Mouse (Mus musculus): ENCODE measurements at regions not wholly inside any gene's neighbourhood (a gene's known extent, or its start where the extent isn't known, plus 50 kb on each side); places are given as distances from the start of the nearest gene placed in this dataset.
A peak's percentile ranks its signal among the peaks of the same experiment; 100 is the strongest.
"Not testable (repeated sequence)": the region's sequence is repeated elsewhere in the genome, so short reads cannot be mapped to it uniquely, and the experiment has no call there.

DNA sequence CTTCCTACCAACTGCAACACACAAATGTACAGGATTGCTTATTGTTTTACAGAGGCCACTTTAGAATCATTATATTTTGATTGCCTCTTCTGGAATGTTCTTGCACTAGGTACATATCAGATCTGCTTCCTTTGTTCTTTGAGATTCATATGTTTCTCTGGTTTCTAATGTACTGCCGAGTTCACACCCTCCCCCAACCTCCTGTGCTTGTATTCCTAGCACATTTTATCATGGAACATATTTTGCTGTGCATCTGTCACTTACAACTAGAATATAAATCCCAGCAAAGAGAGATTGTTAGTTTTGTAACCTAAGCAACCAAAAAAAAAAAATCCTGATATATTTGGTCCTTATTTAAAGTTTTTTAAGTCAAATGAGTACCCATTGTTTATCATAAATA is 141.4 kb upstream of the Lrp1b start:
- Histone ChIP-seq H3K4me3 (no peak overlapping the region), H3K27ac (peak overlapping the region; percentile 89)
- no peak for TF ChIP-seq CTCF (conservative IDR thresholded peaks at IDR 0.05)
- DNase-seq (ENCODE audit: low spot score in 2 of 2) = peak; percentile 59 to 77

DNA sequence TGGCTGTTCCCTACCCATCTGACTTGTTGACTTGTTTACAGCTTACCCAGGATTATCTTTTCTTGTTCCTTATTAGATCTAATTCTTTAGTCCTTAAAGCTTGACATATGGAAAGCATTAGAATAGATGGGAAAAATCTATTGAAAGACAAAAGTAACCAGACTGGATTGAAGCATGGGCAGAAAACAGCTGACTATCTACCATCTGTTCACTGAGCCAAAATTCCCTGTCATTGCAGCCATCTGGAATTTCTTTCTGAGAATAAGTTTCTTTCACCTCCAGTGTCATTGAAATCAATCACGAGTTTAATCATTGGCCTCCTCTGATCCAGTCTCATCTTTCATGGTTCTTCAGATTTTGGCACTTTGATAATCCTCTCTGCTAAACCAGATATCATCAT is 130.6 kb upstream of the Lrp1b start:
- no peak for TF ChIP-seq CTCF (conservative IDR thresholded peaks at IDR 0.05)
- DNase-seq (ENCODE audit: low spot score in 2 of 2) = peak in 1 of 2 experiments; percentile 21
- peak overlapping the region; percentile 69 for H3K27ac ChIP-seq

DNA sequence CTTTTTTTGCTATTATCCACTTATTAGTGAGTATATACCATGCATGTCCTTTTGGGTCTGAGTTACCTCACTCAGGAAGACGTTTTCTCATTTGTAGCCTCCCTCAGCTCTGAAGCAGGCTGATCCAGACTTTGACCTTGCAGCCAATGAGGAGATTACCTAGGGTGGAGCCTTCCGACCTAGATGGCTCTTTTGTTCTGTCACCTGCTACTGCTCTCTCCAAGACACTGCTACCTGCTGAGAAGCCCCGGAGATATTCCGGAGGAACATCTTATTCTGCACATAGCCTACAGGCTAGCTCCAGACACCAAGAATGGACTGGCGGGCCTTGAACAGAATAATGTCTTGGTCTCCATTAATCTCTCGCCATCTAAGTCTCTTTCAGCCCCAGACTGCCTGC is 87.1 kb upstream of the Lrp1b start:
- not testable (repeated sequence) for H3K4me3 ChIP-seq; H3K27ac ChIP-seq; DNase-seq (ENCODE audit: low spot score in 2 of 2)

More for the DNA sequence above, 130.6 kb upstream of the Lrp1b start:
- no peak overlapping the region for H3K4me3 ChIP-seq

All from layer of hippocampus, adult 2 months (tissue).